Mouse (Mus musculus): ENCODE data around the gene Gm28729.
"Not testable (repeated sequence)": the region's sequence is repeated elsewhere in the genome, so short reads cannot be mapped to it uniquely, and the experiment has no call there.

Gm28729 gene

GRCm38 (mm10) chr9:96523148-96523547 lies 1.9 kb downstream of the Gm28729 start:
- in situ Hi-C loops (cut with MboI; ENCODE audit: low sequenced_read_pairs): no loop called here

GRCm38 (mm10) chr9:96521574-96521973 lies 3.5 kb downstream of the Gm28729 start:
- in situ Hi-C loops (cut with MboI; ENCODE audit: low sequenced_read_pairs): not testable (repeated sequence)

- in situ Hi-C loops (cut with MboI; ENCODE audit: low sequenced_read_pairs): no loop called here
Observed at GRCm38 (mm10) chr9:96517429-96517828, 7.6 kb downstream of the Gm28729 start.

GRCm38 (mm10) chr9:96516806-96517205 lies 8.3 kb downstream of the Gm28729 start:
- in situ Hi-C loops (cut with MboI; ENCODE audit: low sequenced_read_pairs): no loop called here

- in situ Hi-C loops (cut with MboI; ENCODE audit: low sequenced_read_pairs): no loop called here
Observed at GRCm38 (mm10) chr9:96515737-96516136, 9.3 kb downstream of the Gm28729 start.

- in situ Hi-C loops (cut with MboI; ENCODE audit: low sequenced_read_pairs): no loop called here
Observed at GRCm38 (mm10) chr9:96514278-96514677, 10.8 kb downstream of the Gm28729 start.

- in situ Hi-C loops (cut with MboI; ENCODE audit: low sequenced_read_pairs): no loop called here
Observed at GRCm38 (mm10) chr9:96506011-96506498, 19.0 kb downstream of the Gm28729 start.

GRCm38 (mm10) chr9:96505156-96505555 lies 19.9 kb downstream of the Gm28729 start:
- in situ Hi-C loops (cut with MboI; ENCODE audit: low sequenced_read_pairs): no loop called here

GRCm38 (mm10) chr9:96504116-96504895 lies 20.8 kb downstream of the Gm28729 start:
- in situ Hi-C loops (cut with MboI; ENCODE audit: low sequenced_read_pairs): no loop called here

- in situ Hi-C loops (cut with MboI; ENCODE audit: low sequenced_read_pairs): no loop called here
Observed at GRCm38 (mm10) chr9:96502856-96503610, 22.0 kb downstream of the Gm28729 start.

- in situ Hi-C loops (cut with MboI; ENCODE audit: low sequenced_read_pairs): no loop called here
Observed at GRCm38 (mm10) chr9:96501217-96501616, 23.8 kb downstream of the Gm28729 start.

- in situ Hi-C loops (cut with MboI; ENCODE audit: low sequenced_read_pairs): no loop called here
Observed at GRCm38 (mm10) chr9:96493212-96493611, 31.9 kb downstream of the Gm28729 start.

GRCm38 (mm10) chr9:96491810-96492209 lies 33.3 kb downstream of the Gm28729 start:
- in situ Hi-C loops (cut with MboI; ENCODE audit: low sequenced_read_pairs): no loop called here

- in situ Hi-C loops (cut with MboI; ENCODE audit: low sequenced_read_pairs): not testable (repeated sequence)
Observed at GRCm38 (mm10) chr9:96487869-96488268, 37.2 kb downstream of the Gm28729 start.

- in situ Hi-C loops (cut with MboI; ENCODE audit: low sequenced_read_pairs): no loop called here
Observed at GRCm38 (mm10) chr9:96483648-96484047, 41.4 kb downstream of the Gm28729 start.

GRCm38 (mm10) chr9:96483028-96483427 lies 42.0 kb downstream of the Gm28729 start:
- in situ Hi-C loops (cut with MboI; ENCODE audit: low sequenced_read_pairs): no loop called here

- in situ Hi-C loops (cut with MboI; ENCODE audit: low sequenced_read_pairs): no loop called here
Observed at GRCm38 (mm10) chr9:96478071-96478888, 46.8 kb downstream of the Gm28729 start, which contains the start of gene Rnf7. Gene Rnf7, minus strand, starts transcription at chr9:96478675.

GRCm38 (mm10) chr9:96472356-96472755 lies 52.7 kb downstream of the Gm28729 start:
- in situ Hi-C loops (cut with MboI; ENCODE audit: low sequenced_read_pairs): no loop called here

GRCm38 (mm10) chr9:96471681-96472080 lies 53.4 kb downstream of the Gm28729 start:
- in situ Hi-C loops (cut with MboI; ENCODE audit: low sequenced_read_pairs): not testable (repeated sequence)

- in situ Hi-C loops (cut with MboI; ENCODE audit: low sequenced_read_pairs): no loop called here
Observed at GRCm38 (mm10) chr9:96470266-96470974, 54.6 kb downstream of the Gm28729 start.

Measured in CH12F3 (cell line).